Mouse (Mus musculus) midbrain, embryonic 16.5 days (tissue): ENCODE measurements around the gene Arhgef15. TPM values are rescaled to one million over a fixed set of nuclear protein-coding genes. Genes with fewer than 3 reads are reported as not detected.
"Not testable (repeated sequence)": the region's sequence is repeated elsewhere in the genome, so short reads cannot be mapped to it uniquely, and the experiment has no call there.

Experiments
- ATAC-seq: fragments of 200-750 bp; cut with Nextera tagmentation; 2 replicates; pipeline ENCODE4 v1.8.0; 2017; ENCODE audit warnings: moderate TSS enrichment
- H3K27ac ChIP-seq: fragments of 300-500 bp; sonication (generic); 2 replicates; pipeline ENCODE4 v1.5.1; 2014; ENCODE audit warnings: mild to moderate bottlenecking, low read length, mixed read lengths
- H3K27me3 ChIP-seq: fragments of 300-500 bp; sonication (generic); 2 replicates; pipeline ENCODE4 v1.6.1; 2014; ENCODE audit warnings: low read depth, low read length, mixed read lengths; ENCODE audit not compliant: control insufficient read depth, insufficient read depth
- H3K36me3 ChIP-seq: fragments of 300-500 bp; sonication (generic); 2 replicates; pipeline ENCODE4 v1.6.1; 2014; ENCODE audit warnings: mild to moderate bottlenecking, low read length, moderate library complexity, mixed read lengths; ENCODE audit not compliant: control insufficient read depth, insufficient read depth
- H3K4me1 ChIP-seq: fragments of 300-500 bp; sonication (generic); 2 replicates; pipeline ENCODE4 v1.6.1; 2014; ENCODE audit warnings: mild to moderate bottlenecking, low read length, mixed read lengths; ENCODE audit not compliant: control insufficient read depth, insufficient read depth
- H3K4me2 ChIP-seq: fragments of 300-500 bp; sonication (generic); 2 replicates; pipeline ENCODE4 v1.6.1; 2014; ENCODE audit warnings: mild to moderate bottlenecking, low read length, mixed read lengths
- H3K4me3 ChIP-seq: fragments of 300-500 bp; sonication (generic); 2 replicates; pipeline ENCODE4 v1.5.1; 2014; ENCODE audit warnings: low read depth, mild to moderate bottlenecking, low read length, moderate library complexity, mixed read lengths
- H3K9ac ChIP-seq: fragments of 300-500 bp; sonication (generic); 2 replicates; pipeline ENCODE4 v1.6.1; 2014; ENCODE audit warnings: low read depth, low read length, mixed read lengths
- H3K9me3 ChIP-seq: fragments of 300-500 bp; sonication (generic); replicated peaks from 2 replicates; pipeline ENCODE4 v1.6.1; 2014; ENCODE audit warnings: mild to moderate bottlenecking, low read length, mixed read lengths; ENCODE audit not compliant: control insufficient read depth, poor library complexity, severe bottlenecking
- WGBS: fragments of 180-500 bp; shearing (Covaris S2); extraction: QIAGEN DNeasy Blood & Tissue Kit; methylation state at CpG from one replicate; pipeline ENCODE4 v1.1.7; 2014; 5-methylcytosine and 5-hydroxymethylcytosine counted together
- polyA plus RNA-seq: library from polyadenylated mRNA; unstranded; fragments of >200 nt; fragmentation: Nextera tagmentation; extraction: Ambion mirVana; gene quantifications from 2 replicates; pipeline ENCODE4 v1.2.1, GENCODE M21; 2015

Arhgef15 gene
- polyA plus RNA-seq, 1 experiment from 2014 or later = 30.5 TPM

GRCm38 (mm10) chr11:68945245-68945644 lies 12.0 kb downstream of the Arhgef15 start:
- peak overlapping the region; percentile 56; the same call in 1 of the 2 replicates for H3K4me2 ChIP-seq
- ATAC-seq = no peak
- H3K27ac ChIP-seq = no peak overlapping the region
- H3K36me3 ChIP-seq = 0 out of 2 replicates have a peak, but pooled peaks cover 4% of the 10 kb centered on the region
- peaks cover 14% of the 10 kb centered on the region for H3K4me1 ChIP-seq
- H3K27me3 ChIP-seq = no peaks in the 10 kb centered on the region
- no peaks in the 10 kb centered on the region for H3K9me3 ChIP-seq
- H3K9ac ChIP-seq = no peak overlapping the region
- H3K4me3 ChIP-seq = no peak overlapping the region
- 75% methylated on average over 2 of the region's 2 CpGs for whole genome bisulfite sequencing

- Histone ChIP-seq H3K4me1 (peaks cover 13% of the 10 kb centered on the region), H3K36me3 (0 out of 2 replicates have a peak, but pooled peaks cover 4% of the 10 kb centered on the region), H3K9ac (no peak overlapping the region), H3K27me3 (no peaks in the 10 kb centered on the region), H3K9me3 (no peaks in the 10 kb centered on the region), H3K27ac (no peak overlapping the region), H3K4me2 (no peak overlapping the region), H3K4me3 (no peak overlapping the region)
- WGBS = 88% methylated on average over 8 of the region's 8 CpGs
- no peak for ATAC-seq
Observed at GRCm38 (mm10) chr11:68942731-68943130, 14.5 kb downstream of the Arhgef15 start.

GRCm38 (mm10) chr11:68940516-68940915 lies 16.8 kb downstream of the Arhgef15 start:
- H3K9ac ChIP-seq = peak overlapping the region; percentile 70
- H3K4me3 ChIP-seq = peak overlapping the region; percentile 51
- peak overlapping the region; percentile 86; the same call in 1 of the 2 replicates for H3K27ac ChIP-seq
- no peaks in the 10 kb centered on the region for H3K9me3 ChIP-seq
- 56% methylated on average over 4 of the region's 4 CpGs for WGBS
- no peaks in the 10 kb centered on the region for H3K27me3 ChIP-seq
- peak overlapping the region; percentile 65 for H3K4me2 ChIP-seq
- no peak for ATAC-seq
- H3K4me1 ChIP-seq = peaks cover 8% of the 10 kb centered on the region; the same call in 1 of the 2 replicates
- 0 out of 2 replicates have a peak, but pooled peaks cover 4% of the 10 kb centered on the region for H3K36me3 ChIP-seq

- Histone ChIP-seq H3K9me3 (no peaks in the 10 kb centered on the region), H3K4me2 (peak overlapping the region; percentile 65), H3K36me3 (0 out of 2 replicates have a peak, but pooled peaks cover 2% of the 10 kb centered on the region), H3K27ac (peak overlapping the region; percentile 86), H3K4me3 (peak overlapping the region; percentile 51), H3K27me3 (no peaks in the 10 kb centered on the region), H3K9ac (peak overlapping the region; percentile 70), H3K4me1 (peaks cover 8% of the 10 kb centered on the region; the same call in 1 of the 2 replicates)
- peak; percentile 99 for ATAC-seq
- under 1% methylated on average over 16 of the region's 16 CpGs for WGBS
Observed at GRCm38 (mm10) chr11:68939451-68940304, 17.6 kb downstream of the Arhgef15 start.

GRCm38 (mm10) chr11:68936951-68937350 lies 20.3 kb downstream of the Arhgef15 start:
- H3K27ac ChIP-seq, H3K9ac ChIP-seq, H3K27me3 ChIP-seq, ATAC-seq, H3K4me3 ChIP-seq, H3K4me1 ChIP-seq, H3K9me3 ChIP-seq, H3K4me2 ChIP-seq, H3K36me3 ChIP-seq: not testable (repeated sequence)
- 85% methylated on average over 4 of the region's 4 CpGs for WGBS

- Histone ChIP-seq H3K4me1 (no peaks in the 10 kb centered on the region), H3K4me2 (no peak overlapping the region), H3K4me3 (no peak overlapping the region), H3K36me3 (no peaks in the 10 kb centered on the region), H3K9ac (no peak overlapping the region), H3K27me3 (no peaks in the 10 kb centered on the region), H3K27ac (no peak overlapping the region), H3K9me3 (no peaks in the 10 kb centered on the region)
- no peak for ATAC-seq
- 70% methylated on average over 5 of the region's 5 CpGs for WGBS
Observed at GRCm38 (mm10) chr11:68933885-68934507, 23.3 kb downstream of the Arhgef15 start.

GRCm38 (mm10) chr11:68929947-68930346 lies 27.3 kb downstream of the Arhgef15 start:
- no peak for ATAC-seq
- WGBS = 90% methylated on average over 6 of the region's 6 CpGs
- H3K27ac ChIP-seq = no peak overlapping the region

GRCm38 (mm10) chr11:68926981-68927380 lies 30.3 kb downstream of the Arhgef15 start, which contains the start of gene Odf4:
Gene Odf4, minus strand, starts transcription at chr11:68927081.
- 82% methylated on average over 3 of the region's 3 CpGs for WGBS
- H3K4me1 ChIP-seq = no peaks in the 10 kb centered on the region
- H3K9me3 ChIP-seq = no peaks in the 10 kb centered on the region
- H3K4me2 ChIP-seq = no peak within 1 kb of the TSS
- H3K4me3 ChIP-seq = no peak within 1 kb of the TSS
- ATAC-seq = no peak
- H3K27me3 ChIP-seq = no peaks in the 10 kb centered on the region
- no peaks in the 10 kb centered on the region for H3K36me3 ChIP-seq
- no peak within 1 kb of the TSS for H3K27ac ChIP-seq
- H3K9ac ChIP-seq = no peak within 1 kb of the TSS

More at GRCm38 (mm10) chr11:68929947-68930346, 27.3 kb downstream of the Arhgef15 start:
- no peaks in the 10 kb centered on the region for H3K27me3 ChIP-seq
- no peaks in the 10 kb centered on the region for H3K36me3 ChIP-seq
- H3K9ac ChIP-seq = no peak overlapping the region
- H3K4me2 ChIP-seq = no peak overlapping the region
- no peaks in the 10 kb centered on the region for H3K9me3 ChIP-seq
- no peak overlapping the region for H3K4me3 ChIP-seq
- no peaks in the 10 kb centered on the region for H3K4me1 ChIP-seq

- no peaks in the 10 kb centered on the region for H3K9me3 ChIP-seq
- no peaks in the 10 kb centered on the region for H3K27me3 ChIP-seq
- no peak for ATAC-seq
- H3K36me3 ChIP-seq = no peaks in the 10 kb centered on the region
- H3K9ac ChIP-seq = no peak overlapping the region
- no peak overlapping the region for H3K27ac ChIP-seq
- no peak overlapping the region for H3K4me3 ChIP-seq
- 81% methylated on average over 2 of the region's 2 CpGs for WGBS
- H3K4me2 ChIP-seq = no peak overlapping the region
- H3K4me1 ChIP-seq = no peaks in the 10 kb centered on the region
Observed at GRCm38 (mm10) chr11:68924749-68925148, 32.5 kb downstream of the Arhgef15 start.
